Mouse (Mus musculus): ENCODE measurements around the gene Slx4. TPM values are rescaled to one million over a fixed set of nuclear protein-coding genes. Genes with fewer than 3 reads are reported as not detected.
"Not testable (repeated sequence)": the region's sequence is repeated elsewhere in the genome, so short reads cannot be mapped to it uniquely, and the experiment has no call there.

Slx4 gene
- polyA plus RNA-seq, 1 experiment from 2014 or later, result 6.2 TPM

DNA sequence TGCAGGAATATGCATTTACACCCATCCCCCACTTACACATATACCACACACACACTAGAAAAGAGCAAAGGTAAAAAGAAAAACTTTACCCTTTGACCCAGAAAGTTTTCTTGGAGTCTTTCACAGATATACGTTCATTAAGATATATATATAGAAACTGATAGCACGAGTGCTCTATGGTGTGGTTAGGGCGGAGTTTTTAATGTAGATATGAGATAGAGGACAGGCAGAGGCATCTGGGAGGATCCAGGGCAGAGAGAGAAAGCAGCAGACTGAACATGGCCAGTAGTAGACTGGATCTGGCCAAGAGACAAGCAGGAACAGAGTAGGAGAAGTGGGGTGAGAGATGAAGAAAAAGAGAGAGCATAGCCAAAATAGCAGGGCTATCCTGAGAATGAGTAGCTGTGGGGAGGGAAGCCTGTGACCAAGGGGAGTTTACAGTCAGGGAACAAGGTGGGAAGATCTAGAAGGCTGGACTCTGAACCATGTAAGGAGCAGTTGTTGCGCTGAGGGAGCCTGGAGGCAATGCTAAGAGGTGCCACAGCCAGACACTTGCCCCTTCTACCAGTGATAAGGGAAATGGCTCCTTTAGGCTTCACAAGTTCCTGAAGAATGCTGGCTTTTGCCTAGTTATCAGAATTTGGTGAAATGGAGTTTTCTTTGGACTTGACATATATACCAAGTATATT, 9.5 kb upstream of the Slx4 start:
- DNase-seq (peak; percentile 30), ATAC-seq (ENCODE audit: low read depth) (peak; percentile 99)
- Histone ChIP-seq H3K27me3 (no peaks in the 10 kb centered on the region), H3K4me1 (replicated peaks) (peaks cover 28% of the 10 kb centered on the region), H3K4me3 (replicated peaks) (no peak overlapping the region), H3K9ac (peak overlapping the region; percentile 30), H3K4me2 (peak overlapping the region; percentile 47), H3K9me3 (replicated peaks) (0 out of 2 replicates have a peak, but pooled peaks cover 6% of the 10 kb centered on the region), H3K27ac (peak overlapping the region; percentile 72), H3K36me3 (no peaks in the 10 kb centered on the region)
- WGBS (ENCODE audit: insufficient replicate concordance), result 24% methylated on average over 4 of the region's 4 CpGs

DNA sequence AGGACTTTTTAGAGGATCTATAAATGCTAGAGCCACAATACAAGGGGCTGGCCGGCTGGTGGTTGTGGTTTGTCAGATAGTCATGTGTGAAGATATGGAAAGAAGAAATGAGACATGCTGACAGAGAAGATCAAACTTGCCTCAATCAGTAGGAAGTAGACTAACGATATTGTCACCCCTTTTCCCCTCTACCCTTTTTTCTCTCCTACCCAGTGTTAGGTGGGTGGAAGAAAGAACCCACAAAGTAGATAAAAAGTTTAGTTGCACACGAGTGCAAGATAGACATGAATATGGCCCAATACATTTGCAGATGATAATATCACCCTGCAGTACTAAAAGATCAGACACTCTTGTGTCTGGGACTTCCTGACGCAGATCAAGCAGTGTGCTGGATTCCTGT, 15.2 kb downstream of the Slx4 start:
- Histone ChIP-seq H3K27ac (no peak overlapping the region), H3K9ac (no peak overlapping the region), H3K9me3 (replicated peaks) (no peaks in the 10 kb centered on the region), H3K4me1 (replicated peaks) (no peaks in the 10 kb centered on the region), H3K36me3 (peaks cover 98% of the 10 kb centered on the region), H3K27me3 (no peaks in the 10 kb centered on the region), H3K4me3 (replicated peaks) (no peak overlapping the region), H3K4me2 (no peak overlapping the region)
- no peak for ATAC-seq (ENCODE audit: low read depth)
- DNase-seq, result no peak
- WGBS (ENCODE audit: insufficient replicate concordance), result 40% methylated on average over 4 of the region's 4 CpGs

DNA sequence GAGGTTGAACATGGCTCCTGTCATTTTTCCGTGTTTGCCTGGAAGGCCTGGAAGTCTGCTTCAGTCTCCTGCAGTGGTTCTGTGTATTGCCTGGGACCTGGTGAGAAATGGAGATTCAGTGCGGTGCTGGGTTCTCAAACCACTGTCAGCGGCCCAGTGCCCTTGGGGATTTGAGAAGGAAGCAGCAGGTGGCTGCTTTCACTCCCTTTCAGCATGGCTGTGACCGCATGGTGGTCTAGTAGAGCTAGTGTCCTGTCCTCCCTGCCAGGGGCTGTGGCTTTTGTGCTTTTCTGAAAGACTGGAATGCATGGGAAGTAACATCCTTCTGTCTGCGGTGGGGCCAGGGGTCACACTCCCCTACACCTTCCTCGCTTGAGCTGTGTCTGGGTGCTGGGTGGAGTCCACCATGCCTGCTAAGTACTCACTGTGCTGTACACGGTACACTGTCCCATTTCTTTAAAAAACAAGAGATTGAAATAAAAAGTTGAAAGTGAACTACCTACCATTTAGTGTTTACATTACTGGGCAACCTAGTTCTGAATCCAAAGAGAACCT, 20.3 kb downstream of the Slx4 start:
- H3K4me2 ChIP-seq, result no peak overlapping the region
- WGBS (ENCODE audit: insufficient replicate concordance), result 76% methylated on average over 7 of the region's 7 CpGs
- no peaks in the 10 kb centered on the region for H3K27me3 ChIP-seq
- peaks cover 92% of the 10 kb centered on the region for H3K36me3 ChIP-seq
- H3K9me3 ChIP-seq (replicated peaks), result no peaks in the 10 kb centered on the region
- ATAC-seq (ENCODE audit: low read depth), result no peak
- H3K4me3 ChIP-seq (replicated peaks), result no peak overlapping the region
- no peak overlapping the region for H3K27ac ChIP-seq
- H3K9ac ChIP-seq, result no peak overlapping the region
- no peak for DNase-seq
- H3K4me1 ChIP-seq (replicated peaks), result no peaks in the 10 kb centered on the region

DNA sequence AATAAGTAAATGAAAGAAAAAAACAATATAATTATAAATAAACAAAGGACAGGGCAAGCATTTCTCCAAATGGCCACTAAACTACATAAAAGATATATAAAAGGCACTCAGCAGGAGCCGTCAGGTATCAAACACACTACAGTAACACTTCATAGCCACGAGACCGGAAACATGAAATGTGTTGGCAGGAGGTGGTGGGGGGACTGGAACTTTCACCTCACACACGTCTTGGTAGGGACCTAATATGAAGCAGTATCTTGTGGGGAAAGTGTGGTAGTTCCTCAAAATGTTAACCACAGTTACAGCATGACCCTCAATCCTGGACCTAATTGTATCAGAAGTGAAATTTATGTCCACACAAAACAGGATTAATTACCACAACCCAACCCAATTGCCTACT, 21.4 kb downstream of the Slx4 start:
- ATAC-seq (ENCODE audit: low read depth), result no peak
- peaks cover 85% of the 10 kb centered on the region for H3K36me3 ChIP-seq
- 59% methylated on average over 4 of the region's 4 CpGs for WGBS (ENCODE audit: insufficient replicate concordance)

GRCm38 (mm10) chr16:3976712-3977111, 26.9 kb downstream of the Slx4 start:
- Histone ChIP-seq H3K4me3 (replicated peaks) (no peak overlapping the region), H3K36me3 (peaks cover 35% of the 10 kb centered on the region), H3K27me3 (no peaks in the 10 kb centered on the region), H3K9me3 (replicated peaks) (no peaks in the 10 kb centered on the region), H3K4me2 (no peak overlapping the region), H3K27ac (no peak overlapping the region), H3K9ac (no peak overlapping the region), H3K4me1 (replicated peaks) (peaks cover 19% of the 10 kb centered on the region)
- DNase-seq, result no peak
- WGBS (ENCODE audit: insufficient replicate concordance), result 30% methylated on average over 3 of the region's 3 CpGs
- no peak for ATAC-seq (ENCODE audit: low read depth)

More for the DNA sequence above, 21.4 kb downstream of the Slx4 start:
- no peak for DNase-seq
- H3K4me3 ChIP-seq (replicated peaks), result no peak overlapping the region
- no peaks in the 10 kb centered on the region for H3K9me3 ChIP-seq (replicated peaks)
- no peaks in the 10 kb centered on the region for H3K4me1 ChIP-seq (replicated peaks)
- no peak overlapping the region for H3K9ac ChIP-seq
- no peak overlapping the region for H3K27ac ChIP-seq
- H3K27me3 ChIP-seq, result no peaks in the 10 kb centered on the region
- H3K4me2 ChIP-seq, result no peak overlapping the region

DNA sequence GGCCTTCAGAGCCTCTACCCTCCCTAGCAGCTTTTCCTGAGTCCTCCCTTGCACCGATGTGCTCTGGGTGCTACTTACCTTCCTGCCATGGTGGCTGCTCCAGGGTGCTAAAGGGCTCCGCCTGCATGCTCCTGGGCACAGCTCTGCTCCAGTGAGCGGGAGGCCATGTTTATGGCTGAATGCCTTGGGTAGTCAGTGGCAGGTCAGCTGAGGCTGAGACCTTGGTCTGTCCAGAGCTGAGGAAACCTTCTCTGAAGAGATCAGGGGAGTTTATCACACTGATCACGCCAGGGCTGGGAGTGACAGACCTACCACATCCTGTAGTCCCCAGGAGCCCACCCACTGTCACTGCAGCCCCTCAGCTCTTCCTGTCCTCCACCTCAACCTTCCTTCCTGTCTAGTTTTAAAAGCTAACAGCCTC, 27.3 kb downstream of the Slx4 start, which contains the start of gene Nlrc3:
Gene Nlrc3, minus strand, starts transcription at position 382 of the 421 bp plus-strand sequence.
- ATAC-seq (ENCODE audit: low read depth) (peak; percentile 52), DNase-seq (no peak)
- Histone ChIP-seq H3K27ac (no peak within 1 kb of the TSS), H3K36me3 (peaks cover 30% of the 10 kb centered on the region), H3K4me2 (peak within 1 kb of the TSS; percentile 12), H3K9ac (no peak within 1 kb of the TSS), H3K4me3 (replicated peaks) (no peak within 1 kb of the TSS), H3K4me1 (replicated peaks) (peaks cover 19% of the 10 kb centered on the region), H3K9me3 (replicated peaks) (no peaks in the 10 kb centered on the region), H3K27me3 (no peaks in the 10 kb centered on the region)
- 27% methylated on average over 4 of the region's 4 CpGs for WGBS (ENCODE audit: insufficient replicate concordance)

DNA sequence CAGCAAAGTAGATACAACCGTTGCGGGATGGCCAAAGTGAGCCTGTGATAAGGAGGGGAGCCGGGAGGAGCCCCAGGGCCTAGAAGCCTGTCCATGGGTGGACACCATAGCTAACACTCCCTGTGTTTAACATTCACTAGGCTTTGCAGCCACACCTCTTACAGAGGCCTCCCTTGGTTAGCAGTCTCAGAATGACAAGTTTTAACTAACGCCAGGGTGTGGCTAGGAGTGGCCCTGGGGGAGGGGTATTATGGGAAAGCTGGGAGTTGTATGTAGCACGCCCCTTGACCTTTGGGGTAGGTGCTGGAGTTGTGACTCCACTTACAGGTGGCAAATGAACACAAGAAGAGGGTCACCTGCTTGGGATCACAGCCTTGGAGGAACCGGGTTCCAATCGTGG, 27.9 kb downstream of the Slx4 start:
- peaks cover 24% of the 10 kb centered on the region for H3K36me3 ChIP-seq
- no peak overlapping the region for H3K27ac ChIP-seq
- no peak overlapping the region for H3K9ac ChIP-seq
- peaks cover 19% of the 10 kb centered on the region for H3K4me1 ChIP-seq (replicated peaks)
- peak; percentile 73 for ATAC-seq (ENCODE audit: low read depth)
- no peak overlapping the region for H3K4me3 ChIP-seq (replicated peaks)
- H3K9me3 ChIP-seq (replicated peaks), result no peaks in the 10 kb centered on the region
- H3K4me2 ChIP-seq, result peak overlapping the region; percentile 12; the same call in 1 of the 2 replicates
- DNase-seq, result no peak
- H3K27me3 ChIP-seq, result no peaks in the 10 kb centered on the region
- 40% methylated on average over 7 of the region's 7 CpGs for WGBS (ENCODE audit: insufficient replicate concordance)

DNA sequence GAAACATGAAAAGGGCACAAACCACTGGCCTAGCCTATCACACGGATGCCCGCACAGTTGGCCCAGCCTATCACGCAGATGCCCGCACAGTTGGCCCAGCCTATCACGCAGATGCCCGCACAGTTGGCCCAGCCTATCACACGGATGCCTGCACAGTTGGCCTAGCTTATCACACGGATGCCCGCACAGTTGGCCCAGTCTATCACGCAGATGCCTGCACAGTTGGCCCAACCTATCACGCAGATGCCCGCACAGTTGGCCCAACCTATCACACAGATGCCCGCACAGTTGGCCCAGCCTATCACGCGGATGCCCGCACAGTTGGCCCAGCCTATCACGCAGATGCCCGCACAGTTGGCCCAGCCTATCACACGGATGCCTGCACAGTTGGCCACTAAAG, 29.1 kb downstream of the Slx4 start:
- H3K36me3 ChIP-seq, result peaks cover 12% of the 10 kb centered on the region
- H3K4me3 ChIP-seq (replicated peaks); H3K9me3 ChIP-seq (replicated peaks); DNase-seq; H3K4me2 ChIP-seq; H3K27ac ChIP-seq; H3K9ac ChIP-seq; H3K27me3 ChIP-seq; ATAC-seq (ENCODE audit: low read depth): not testable (repeated sequence)
- H3K4me1 ChIP-seq (replicated peaks), result peaks cover 19% of the 10 kb centered on the region
- WGBS (ENCODE audit: insufficient replicate concordance), result 75% methylated on average over 19 of the region's 19 CpGs

GRCm38 (mm10) chr16:3965534-3965933, 38.0 kb downstream of the Slx4 start:
- no peak for ATAC-seq (ENCODE audit: low read depth)

GRCm38 (mm10) chr16:3964990-3965389, 38.6 kb downstream of the Slx4 start:
- H3K4me3 ChIP-seq (replicated peaks), result no peak overlapping the region
- no peaks in the 10 kb centered on the region for H3K9me3 ChIP-seq (replicated peaks)
- H3K4me2 ChIP-seq, result no peak overlapping the region
- no peaks in the 10 kb centered on the region for H3K4me1 ChIP-seq (replicated peaks)
- H3K36me3 ChIP-seq, result no peaks in the 10 kb centered on the region
- 66% methylated on average over 10 of the region's 10 CpGs for WGBS (ENCODE audit: insufficient replicate concordance)
- no peak overlapping the region for H3K9ac ChIP-seq
- ATAC-seq (ENCODE audit: low read depth) (no peak), DNase-seq (no peak)
- H3K27me3 ChIP-seq, result no peaks in the 10 kb centered on the region
- no peak overlapping the region for H3K27ac ChIP-seq

More at GRCm38 (mm10) chr16:3965534-3965933, 38.0 kb downstream of the Slx4 start:
- DNase-seq, result no peak
- H3K4me1 ChIP-seq (replicated peaks), result no peaks in the 10 kb centered on the region
- no peaks in the 10 kb centered on the region for H3K27me3 ChIP-seq
- no peaks in the 10 kb centered on the region for H3K9me3 ChIP-seq (replicated peaks)
- no peak overlapping the region for H3K9ac ChIP-seq
- no peak overlapping the region for H3K4me3 ChIP-seq (replicated peaks)
- WGBS (ENCODE audit: insufficient replicate concordance), result 69% methylated on average over 3 of the region's 3 CpGs
- H3K27ac ChIP-seq, result no peak overlapping the region
- no peaks in the 10 kb centered on the region for H3K36me3 ChIP-seq
- H3K4me2 ChIP-seq, result no peak overlapping the region

- no peak overlapping the region for H3K4me2 ChIP-seq
- no peak overlapping the region for H3K4me3 ChIP-seq (replicated peaks)
- no peaks in the 10 kb centered on the region for H3K36me3 ChIP-seq
- no peak for ATAC-seq (ENCODE audit: low read depth)
- H3K27ac ChIP-seq, result no peak overlapping the region
- H3K4me1 ChIP-seq (replicated peaks), result no peaks in the 10 kb centered on the region
- WGBS (ENCODE audit: insufficient replicate concordance), result 38% methylated on average over 2 of the region's 2 CpGs
- no peaks in the 10 kb centered on the region for H3K9me3 ChIP-seq (replicated peaks)
- H3K9ac ChIP-seq, result no peak overlapping the region
- no peaks in the 10 kb centered on the region for H3K27me3 ChIP-seq
- no peak for DNase-seq
Observed at GRCm38 (mm10) chr16:3959261-3959660, 44.3 kb downstream of the Slx4 start.

- Histone ChIP-seq H3K27me3 (no peaks in the 10 kb centered on the region), H3K9me3 (replicated peaks) (no peaks in the 10 kb centered on the region), H3K9ac (no peak overlapping the region), H3K4me2 (no peak overlapping the region), H3K36me3 (no peaks in the 10 kb centered on the region), H3K27ac (no peak overlapping the region), H3K4me1 (replicated peaks) (no peaks in the 10 kb centered on the region), H3K4me3 (replicated peaks) (no peak overlapping the region)
- DNase-seq (no peak), ATAC-seq (ENCODE audit: low read depth) (no peak)
- 73% methylated on average over 6 of the region's 6 CpGs for WGBS (ENCODE audit: insufficient replicate concordance)
Observed at GRCm38 (mm10) chr16:3956369-3956768, 47.2 kb downstream of the Slx4 start.
